Mouse (Mus musculus) heart, adult 2 months (tissue): ENCODE results near the gene Prmt1. TPM values are rescaled to one million over a fixed set of nuclear protein-coding genes. Genes with fewer than 3 reads are reported as not detected.
A peak's percentile ranks its signal among the peaks of the same experiment; 100 is the strongest.

ENCODE experiments used
- DNase-seq, 2 experiments: peaks; one replicate each; pipeline ENCODE4 v3.0.0; 2021
- H3K27ac ChIP-seq: fragments of 200-600 bp; 2 replicates; pipeline ENCODE4 v1.8.1; 2022
- H3K27me3 ChIP-seq: fragments of 200-500 bp; 2 replicates; pipeline ENCODE4 v1.6.1; 2012; ENCODE audit warnings: mild to moderate bottlenecking, low read length, inconsistent platforms, mixed read lengths; ENCODE audit not compliant: control insufficient read depth, insufficient read depth
- H3K36me3 ChIP-seq: fragments of 200-500 bp; 2 replicates; pipeline ENCODE4 v1.6.1; 2012; ENCODE audit warnings: low read length, inconsistent platforms; ENCODE audit not compliant: control insufficient read depth, insufficient read depth
- H3K4me1 ChIP-seq: fragments of 200-500 bp; 2 replicates; pipeline ENCODE4 v1.6.1; 2011; ENCODE audit warnings: low read length; ENCODE audit not compliant: control insufficient read depth, insufficient read depth
- H3K4me3 ChIP-seq: fragments of 200-600 bp; 2 replicates; pipeline ENCODE4 v1.8.1; 2022
- H3K79me2 ChIP-seq: fragments of 200-500 bp; replicated peaks from 2 replicates; pipeline ENCODE4 v1.6.1; 2012; ENCODE audit warnings: mild to moderate bottlenecking, inconsistent platforms, low read length, moderate library complexity, mixed read lengths; ENCODE audit not compliant: control insufficient read depth, insufficient read depth
- H3K9ac ChIP-seq: fragments of 200-500 bp; 2 replicates; pipeline ENCODE4 v1.6.1; 2012; ENCODE audit warnings: low read depth, mild to moderate bottlenecking, control low read depth, inconsistent platforms, low read length, mixed read lengths
- CTCF ChIP-seq: fragments of 200-600 bp; IDR thresholded peaks from 2 replicates; pipeline ENCODE4 v1.8.1; 2022; ENCODE audit warnings: antibody characterized with exemption, mild to moderate bottlenecking, moderate library complexity
- EP300 ChIP-seq: fragments of 200-500 bp; IDR thresholded peaks from 2 replicates; pipeline ENCODE4 v1.6.1; 2011; ENCODE audit warnings: low read depth, low read length, control low read depth; ENCODE audit not compliant: insufficient read depth
- POLR2A ChIP-seq: fragments of 200-500 bp; IDR thresholded peaks from 2 replicates; pipeline ENCODE4 v1.6.1; 2011; ENCODE audit warnings: mild to moderate bottlenecking, low read depth, low read length, control low read depth; ENCODE audit not compliant: insufficient read depth
- WGBS: fragments of 180-500 bp; shearing (Covaris S2); methylation state at CpG from one replicate; pipeline ENCODE4 v1.1.7; 2018; 5-methylcytosine and 5-hydroxymethylcytosine counted together
- intact Hi-C: fragments of 180-260 bp; cut with DNase I; formaldehyde crosslinking; loops from one replicate; pipeline ENCODE4 v1.15.1; 2025
- polyA plus RNA-seq: library from polyadenylated mRNA; depleted of rRNA; stranded (reverse); fragments of >200 nt; gene quantifications from 2 replicates; pipeline ENCODE4 v1.2.3, GENCODE M21; 2012
- total RNA-seq, 2 experiments: library from RNA; stranded (reverse); gene quantifications; 2 replicates each; pipeline ENCODE4 v1.2.3; 2021

The Prmt1 gene
- total and polyA plus RNA-seq, 3 experiments, result 85.4 to 98.0 (median 96.7) TPM

- Histone ChIP-seq H3K9ac (no peak overlapping the region), H3K4me3 (no peak overlapping the region), H3K27ac (no peak overlapping the region), H3K36me3 (no peaks in the 10 kb centered on the region), H3K27me3 (no peaks in the 10 kb centered on the region), H3K4me1 (peaks cover 1% of the 10 kb centered on the region), H3K79me2 (no peaks in the 10 kb centered on the region)
- intact Hi-C loops, result loop anchor here (5.0 kb wide), 2 partner anchors 33 to 228 kb away; no protein-coding TSS in a partner anchor
- WGBS, result 42% methylated on average over 5 of the region's 5 CpGs
- TF ChIP-seq POLR2A (no peak), CTCF (peak; percentile 89), EP300 (no peak)
- no peak for DNase-seq
Measured at GRCm38 (mm10) chr7:44955628-44956027, 30.7 kb downstream of the Prmt1 start.

GRCm38 (mm10) chr7:44954091-44954885 lies 32.1 kb downstream of the Prmt1 start:
- Histone ChIP-seq H3K27me3 (no peaks in the 10 kb centered on the region), H3K4me1 (peaks cover 1% of the 10 kb centered on the region), H3K79me2 (no peaks in the 10 kb centered on the region), H3K27ac (no peak overlapping the region), H3K9ac (no peak overlapping the region), H3K36me3 (no peaks in the 10 kb centered on the region), H3K4me3 (no peak overlapping the region)
- intact Hi-C loops, result no loop called here
- no peak for DNase-seq
- WGBS, result 75% methylated on average over 12 of the region's 12 CpGs
- TF ChIP-seq CTCF, result no peak
- no peak for TF ChIP-seq EP300
- TF ChIP-seq POLR2A, result no peak

GRCm38 (mm10) chr7:44953561-44953960 lies 32.8 kb downstream of the Prmt1 start:
- Histone ChIP-seq H3K4me1 (peaks cover 1% of the 10 kb centered on the region), H3K27ac (no peak overlapping the region), H3K9ac (no peak overlapping the region), H3K27me3 (no peaks in the 10 kb centered on the region), H3K79me2 (no peaks in the 10 kb centered on the region), H3K36me3 (no peaks in the 10 kb centered on the region), H3K4me3 (no peak overlapping the region)
- 72% methylated on average over 14 of the region's 14 CpGs for WGBS
- TF ChIP-seq POLR2A (no peak), CTCF (no peak), EP300 (no peak)
- DNase-seq, result no peak
- intact Hi-C loops, result loop anchor here (2.0 kb wide), 1 partner anchor 23 kb away; no protein-coding TSS in a partner anchor

GRCm38 (mm10) chr7:44952611-44953306 lies 33.6 kb downstream of the Prmt1 start:
- TF ChIP-seq POLR2A (peak; percentile 65), EP300 (no peak), CTCF (no peak)
- H3K4me1 ChIP-seq, result peaks cover 1% of the 10 kb centered on the region
- no peaks in the 10 kb centered on the region for H3K79me2 ChIP-seq
- intact Hi-C loops, result loop anchor here (2.0 kb wide), 1 partner anchor 22 kb away; no protein-coding TSS in a partner anchor
- H3K27ac ChIP-seq, result peak overlapping the region; percentile 78
- no peaks in the 10 kb centered on the region for H3K27me3 ChIP-seq
- H3K36me3 ChIP-seq, result no peaks in the 10 kb centered on the region
- H3K9ac ChIP-seq, result peak overlapping the region; percentile 74
- H3K4me3 ChIP-seq, result peak overlapping the region; percentile 70
- peak; percentile 93 to 94 for DNase-seq
- WGBS, result 6% methylated on average over 24 of the region's 24 CpGs

- Histone ChIP-seq H3K27me3 (no peaks in the 10 kb centered on the region), H3K27ac (peak overlapping the region; percentile 78), H3K79me2 (no peaks in the 10 kb centered on the region), H3K4me3 (peak overlapping the region; percentile 70), H3K36me3 (no peaks in the 10 kb centered on the region), H3K4me1 (peaks cover 1% of the 10 kb centered on the region), H3K9ac (peak overlapping the region; percentile 74)
- intact Hi-C loops, result loop anchor here (2.0 kb wide), 1 partner anchor 21 kb away; no protein-coding TSS in a partner anchor
- peak; percentile 83 to 85 for DNase-seq
- WGBS, result under 1% methylated on average over 10 of the region's 10 CpGs
- TF ChIP-seq CTCF (no peak), POLR2A (peak; percentile 68)
Measured at GRCm38 (mm10) chr7:44951960-44952359, 34.4 kb downstream of the Prmt1 start.
